Mouse (Mus musculus) embryonic facial prominence, embryonic 13.5 days (tissue): Measurements from ENCODE around the gene Rnf208. TPM values are rescaled to one million over a fixed set of nuclear protein-coding genes. Genes with fewer than 3 reads are reported as not detected.

Source experiments
- polyA plus RNA-seq: library from polyadenylated mRNA; unstranded; fragments of >200 nt; fragmentation: Nextera tagmentation; extraction: Ambion mirVana; gene quantifications from 2 replicates; pipeline ENCODE4 v1.2.1, GENCODE M21; 2015

Rnf208 gene
- polyA plus RNA-seq, 1 experiment from 2014 or later, result 10.8 TPM

Other genes starting within 250 kb of the Rnf208 start
- 82.5 and 87.4 TPM in 2 replicates for gene Nsmf, start 187.9 kb upstream of the Rnf208 start, polyA plus RNA-seq
- not detected in 2 replicates for gene Entpd8, start 162.0 kb upstream of the Rnf208 start, polyA plus RNA-seq
- gene Noxa1, start 147.1 kb upstream of the Rnf208 start, polyA plus RNA-seq, result 0.17 TPM in 1 of 2 replicates, not detected in the other
- gene Nrarp, start 61.5 kb upstream of the Rnf208 start, polyA plus RNA-seq, result 15.0 and 16.7 TPM in 2 replicates
- 5.1 and 6.1 TPM in 2 replicates for gene Tor4a, start 45.4 kb upstream of the Rnf208 start, polyA plus RNA-seq
- 110 and 114 TPM in 2 replicates for gene Nelfb, start 30.8 kb upstream of the Rnf208 start, polyA plus RNA-seq
- 0.15 TPM in 1 of 2 replicates, not detected in the other for gene Stpg3, start 27.6 kb upstream of the Rnf208 start, polyA plus RNA-seq
- gene Fam166a, start 23.5 kb upstream of the Rnf208 start, polyA plus RNA-seq, result not detected in 2 replicates
- 409 and 438 TPM in 2 replicates for gene Tubb4b, start 17.6 kb upstream of the Rnf208 start, polyA plus RNA-seq
- not detected in 2 replicates for gene Slc34a3, start 7.9 kb upstream of the Rnf208 start, polyA plus RNA-seq
- gene Rnf224, start 5.5 kb upstream of the Rnf208 start, polyA plus RNA-seq, result not detected in 2 replicates
- gene Cysrt1, start 197 bp downstream of the Rnf208 start, polyA plus RNA-seq, result 0.81 TPM in 1 of 2 replicates, not detected in the other
- 6.9 and 7.9 TPM in 2 replicates for gene AL732309.1, start 4.6 kb downstream of the Rnf208 start, polyA plus RNA-seq
- 24.5 and 25.3 TPM in 2 replicates for gene Tmem203, start 13.2 kb downstream of the Rnf208 start, polyA plus RNA-seq
- 7.5 and 8.2 TPM in 2 replicates for gene Tprn, start 20.4 kb downstream of the Rnf208 start, polyA plus RNA-seq
- 231 and 246 TPM in 2 replicates for gene Ssna1, start 30.2 kb downstream of the Rnf208 start, polyA plus RNA-seq
- 137 and 143 TPM in 2 replicates for gene Anapc2, start 30.2 kb downstream of the Rnf208 start, polyA plus RNA-seq
- gene Tmem210, start 45.9 kb downstream of the Rnf208 start, polyA plus RNA-seq, result not detected in 2 replicates
- gene Lrrc26, start 47.7 kb downstream of the Rnf208 start, polyA plus RNA-seq, result 0.22 TPM in 2 replicates
- gene Grin1, start 76.9 kb downstream of the Rnf208 start, polyA plus RNA-seq, result 0.38 and 1.2 TPM in 2 replicates
- 61.1 and 79.4 TPM in 2 replicates for gene Man1b1, start 90.1 kb downstream of the Rnf208 start, polyA plus RNA-seq
- 23.0 and 25.5 TPM in 2 replicates for gene Dpp7, start 114.1 kb downstream of the Rnf208 start, polyA plus RNA-seq
- gene Uap1l1, start 123.4 kb downstream of the Rnf208 start, polyA plus RNA-seq, result 9.9 and 14.9 TPM in 2 replicates
- 38.9 and 47.9 TPM in 2 replicates for gene Sapcd2, start 130.1 kb downstream of the Rnf208 start, polyA plus RNA-seq
- 0.87 and 1.1 TPM in 2 replicates for gene Entpd2, start 153.6 kb downstream of the Rnf208 start, polyA plus RNA-seq
- 42.5 and 48.9 TPM in 2 replicates for gene Npdc1, start 157.1 kb downstream of the Rnf208 start, polyA plus RNA-seq
- 0.12 and 0.17 TPM in 2 replicates for gene Fut7, start 181.0 kb downstream of the Rnf208 start, polyA plus RNA-seq
- 2.9 and 4.0 TPM in 2 replicates for gene Abca2, start 186.4 kb downstream of the Rnf208 start, polyA plus RNA-seq
- 5.0 and 7.2 TPM in 2 replicates for gene Clic3, start 214.6 kb downstream of the Rnf208 start, polyA plus RNA-seq
- 29.4 and 35.9 TPM in 2 replicates for gene Paxx, start 218.8 kb downstream of the Rnf208 start, polyA plus RNA-seq
- 1.3 and 2.8 TPM in 2 replicates for gene Ptgds, start 227.8 kb downstream of the Rnf208 start, polyA plus RNA-seq